Mouse (Mus musculus) G1E (cell line): ENCODE measurements at regions not wholly inside any gene's neighbourhood (a gene's known extent, or its start where the extent isn't known, plus 50 kb on each side); places are given as distances from the start of the nearest gene placed in this dataset.

Source experiments
- CTCF ChIP-seq: IDR thresholded peaks from 2 replicates; pipeline ENCODE4 v1.5.1; 2012; ENCODE audit warnings: low read depth, low read length, inconsistent platforms, mixed read lengths
- GATA1 ChIP-seq: IDR thresholded peaks from 2 replicates; pipeline ENCODE4 v1.6.1; 2012; ENCODE audit warnings: borderline replicate concordance, low read length, inconsistent platforms, mixed read lengths
- POLR2AphosphoS5 ChIP-seq: IDR thresholded peaks from 2 replicates; pipeline ENCODE4 v1.6.1; 2012; ENCODE audit warnings: low read depth, low read length, inconsistent platforms; ENCODE audit not compliant: insufficient replicate concordance
- TAL1 ChIP-seq: conservative IDR thresholded peaks from 2 replicates; pipeline ENCODE4 v1.6.1; 2012; ENCODE audit warnings: low read depth, low read length, inconsistent platforms, mixed read lengths

- TF ChIP-seq CTCF (no peak), GATA1 (no peak), TAL1 (no peak), POLR2AphosphoS5 (no peak)
Observed at GRCm38 (mm10) chr5:111814893-111815760, 81.4 kb downstream of the Gm26897 start.
